Mouse (Mus musculus) C2C12 (cell line): Measurements from ENCODE around the gene Dtx1. TPM values are rescaled to one million over a fixed set of nuclear protein-coding genes. Genes with fewer than 3 reads are reported as not detected.

Source experiments
- H3K27me3 ChIP-seq: one replicate; pipeline ENCODE4 v1.6.1; 2011; ENCODE audit not compliant: control insufficient read depth, insufficient read depth, insufficient read length
- H3K36me3 ChIP-seq: one replicate; pipeline ENCODE4 v1.6.1; 2011; ENCODE audit not compliant: control insufficient read depth, insufficient read depth
- H3K4me3 ChIP-seq: one replicate; pipeline ENCODE4 v1.5.1; 2011; ENCODE audit warnings: mild to moderate bottlenecking, control low read depth; ENCODE audit not compliant: poor library complexity, insufficient read depth, severe bottlenecking
- H3K79me2 ChIP-seq: one replicate; pipeline ENCODE4 v1.6.1; 2011; ENCODE audit not compliant: control insufficient read depth, insufficient read depth
- H3K79me3 ChIP-seq: one replicate; pipeline ENCODE4 v1.6.1; 2011; ENCODE audit warnings: low read depth, control low read depth
- H3ac ChIP-seq: one replicate; pipeline ENCODE3; 2011; ENCODE audit warnings: low read depth; ENCODE audit not compliant: control insufficient read depth, insufficient read length
- CEBPB ChIP-seq: IDR thresholded peaks from one replicate; pipeline ENCODE4 v1.6.1; 2011; ENCODE audit warnings: low read depth, mild to moderate bottlenecking, control low read depth, moderate library complexity
- CTCF ChIP-seq: IDR thresholded peaks from one replicate; pipeline ENCODE4 v1.5.1; 2011; ENCODE audit not compliant: control insufficient read depth, insufficient read depth, insufficient read length
- FOSL1 ChIP-seq: IDR thresholded peaks from one replicate; pipeline ENCODE4 v1.8.0; 2011; ENCODE audit warnings: mild to moderate bottlenecking, low read length; ENCODE audit not compliant: poor library complexity, insufficient read depth, severe bottlenecking
- MAX ChIP-seq: IDR thresholded peaks from one replicate; pipeline ENCODE4 v1.6.1; 2011; ENCODE audit warnings: mild to moderate bottlenecking, control low read depth
- MYOD1 ChIP-seq: IDR thresholded peaks from one replicate; pipeline ENCODE4 v1.6.1; 2011; ENCODE audit warnings: low read depth; ENCODE audit not compliant: control insufficient read depth, insufficient read length
- MYOG ChIP-seq: IDR thresholded peaks from one replicate; pipeline ENCODE4 v1.6.1; 2011; ENCODE audit not compliant: control insufficient read depth, insufficient read length; ENCODE audit errors: extremely low read depth
- USF1 ChIP-seq: IDR thresholded peaks from one replicate; pipeline ENCODE4 v1.6.1; 2011; ENCODE audit warnings: low read depth, mild to moderate bottlenecking, control low read depth, moderate library complexity
- polyA plus RNA-seq: library from polyadenylated mRNA; unstranded; fragments of >200 nt; fragmentation: generic; extraction: Trizol; gene quantifications from one replicate; pipeline ENCODE4 v1.2.1, GENCODE M21; 2012; ENCODE audit warnings: missing spikeins

The Dtx1 gene
- polyA plus RNA-seq, 1 experiment, result not detected

- no peaks in the 10 kb centered on the region for H3K79me3 ChIP-seq
- H3K79me2 ChIP-seq, result no peaks in the 10 kb centered on the region
- TF ChIP-seq CTCF, result no peak
- TF ChIP-seq MYOG, result no peak
- TF ChIP-seq CEBPB, result no peak
- no peak for TF ChIP-seq FOSL1
- no peak overlapping the region for H3K4me3 ChIP-seq
- H3ac ChIP-seq, result no peak overlapping the region
- no peaks in the 10 kb centered on the region for H3K36me3 ChIP-seq
- peaks cover 74% of the 10 kb centered on the region for H3K27me3 ChIP-seq
These were observed 14.9 kb downstream of the Dtx1 start for GRCm38 (mm10) chr5:120696865-120697264.

- no peaks in the 10 kb centered on the region for H3K79me2 ChIP-seq
- peak; percentile 89 for TF ChIP-seq USF1
- no peak for TF ChIP-seq MYOD1
- no peak overlapping the region for H3K4me3 ChIP-seq
- H3K36me3 ChIP-seq, result no peaks in the 10 kb centered on the region
- no peaks in the 10 kb centered on the region for H3K79me3 ChIP-seq
- peaks cover 80% of the 10 kb centered on the region for H3K27me3 ChIP-seq
- no peak overlapping the region for H3ac ChIP-seq
These were observed 15.5 kb downstream of the Dtx1 start for GRCm38 (mm10) chr5:120696057-120696743.

- Histone ChIP-seq H3K79me3 (no peaks in the 10 kb centered on the region), H3K4me3 (no peak overlapping the region), H3ac (no peak overlapping the region), H3K79me2 (no peaks in the 10 kb centered on the region), H3K27me3 (peaks cover 86% of the 10 kb centered on the region), H3K36me3 (no peaks in the 10 kb centered on the region)
- TF ChIP-seq MAX (no peak), CEBPB (no peak), CTCF (no peak), USF1 (no peak), FOSL1 (no peak), MYOD1 (no peak), MYOG (no peak)
These were observed 17.0 kb downstream of the Dtx1 start for GRCm38 (mm10) chr5:120694695-120695074.

- H3K36me3 ChIP-seq, result no peaks in the 10 kb centered on the region
- H3ac ChIP-seq, result no peak overlapping the region
- no peaks in the 10 kb centered on the region for H3K79me2 ChIP-seq
- no peaks in the 10 kb centered on the region for H3K79me3 ChIP-seq
- no peak overlapping the region for H3K4me3 ChIP-seq
- no peak for TF ChIP-seq USF1
- no peak for TF ChIP-seq MAX
- TF ChIP-seq FOSL1, result no peak
- no peak for TF ChIP-seq MYOG
- TF ChIP-seq CTCF, result no peak
- peaks cover 82% of the 10 kb centered on the region for H3K27me3 ChIP-seq
These were observed 17.6 kb downstream of the Dtx1 start for GRCm38 (mm10) chr5:120693931-120694694.

- Histone ChIP-seq H3K36me3 (no peaks in the 10 kb centered on the region), H3K4me3 (no peak overlapping the region), H3K27me3 (peaks cover 68% of the 10 kb centered on the region), H3ac (no peak overlapping the region), H3K79me3 (no peaks in the 10 kb centered on the region), H3K79me2 (no peaks in the 10 kb centered on the region)
- no peak for TF ChIP-seq FOSL1
These were observed 19.7 kb downstream of the Dtx1 start for GRCm38 (mm10) chr5:120692034-120692433.

GRCm38 (mm10) chr5:120690417-120690816 is 21.3 kb downstream of the Dtx1 start:
- Histone ChIP-seq H3K27me3 (peaks cover 71% of the 10 kb centered on the region), H3ac (no peak overlapping the region), H3K79me2 (no peaks in the 10 kb centered on the region), H3K4me3 (no peak overlapping the region), H3K79me3 (no peaks in the 10 kb centered on the region), H3K36me3 (no peaks in the 10 kb centered on the region)
- TF ChIP-seq MYOD1 (no peak), CEBPB (no peak), FOSL1 (no peak), USF1 (no peak), MAX (no peak), CTCF (no peak), MYOG (no peak)
